Mouse (Mus musculus) retina, postnatal 1 day (tissue): ENCODE measurements around the gene Lnx2.
A peak's percentile ranks its signal among the peaks of the same experiment; 100 is the strongest.

Source experiments
- DNase-seq: peaks from one replicate; pipeline ENCODE4 v3.0.0-alpha.2; 2012

Gene Lnx2

DNA sequence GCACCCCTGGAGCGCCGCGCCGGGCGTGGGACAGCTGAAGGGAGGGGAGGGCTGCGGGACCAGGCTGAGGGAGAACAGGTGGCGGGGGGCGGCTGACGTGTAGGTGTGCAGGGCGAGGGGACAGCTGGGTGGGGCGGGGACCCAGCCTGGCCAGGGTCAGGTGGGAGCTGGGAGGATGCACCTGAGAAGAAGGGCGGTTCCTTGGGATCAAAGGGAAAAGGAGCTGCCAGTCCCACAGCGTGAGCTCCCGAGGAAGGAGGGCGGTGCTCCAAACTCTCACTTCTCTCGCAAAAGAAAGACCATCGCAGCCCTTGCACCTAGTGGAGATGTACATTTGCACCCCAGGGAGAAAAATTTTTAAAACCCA lies 396 bp upstream of the Lnx2 start, which contains the start of gene Polr1d:
Polr1d (plus strand) TSS at position 252 of the 367 bp plus-strand sequence.
- no peak for DNase-seq

DNA sequence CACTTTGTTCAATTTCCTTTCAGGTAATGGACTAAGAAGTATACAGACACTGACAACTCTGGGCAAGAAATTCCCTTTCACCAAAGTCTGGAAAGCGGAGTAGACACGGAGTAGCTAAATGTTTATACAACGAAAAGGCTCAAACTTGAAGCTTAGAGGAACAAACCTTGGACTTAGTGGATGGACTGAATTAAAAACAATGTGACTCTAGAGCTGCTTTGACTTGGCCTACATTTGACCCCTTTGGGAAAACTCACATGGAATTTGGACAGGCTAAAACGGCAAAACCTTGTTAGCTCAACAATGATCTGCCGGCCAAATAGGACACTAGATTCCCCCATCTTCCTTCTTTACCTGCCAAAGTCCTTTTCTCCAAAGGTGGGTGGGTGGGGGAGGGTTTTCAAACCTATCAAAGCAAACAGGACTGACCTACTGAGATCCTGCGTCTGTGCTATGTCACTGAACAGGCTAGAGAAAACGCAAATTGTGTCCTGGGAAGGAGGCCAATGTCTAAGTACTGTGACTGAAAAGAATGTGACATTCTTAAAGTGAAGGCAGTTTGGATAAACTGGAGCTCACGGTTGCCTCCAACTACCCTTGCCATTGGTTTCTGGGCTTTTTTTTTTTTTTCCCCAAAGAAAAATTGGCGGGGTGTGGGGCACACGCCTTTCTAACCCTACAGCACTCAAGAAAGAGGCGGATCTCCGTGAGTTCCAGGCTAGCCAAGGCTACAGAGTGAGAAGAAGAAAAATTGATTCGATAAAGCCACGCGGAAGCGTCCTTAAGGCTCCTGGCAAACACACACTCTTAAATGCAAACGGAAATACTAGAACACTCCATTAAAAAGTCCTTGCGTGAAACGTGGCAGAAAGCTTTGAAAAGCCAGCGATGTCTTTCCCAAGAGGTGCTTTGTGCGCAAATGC lies 1.0 kb downstream of the Lnx2 start:
- DNase-seq, result no peak

DNA sequence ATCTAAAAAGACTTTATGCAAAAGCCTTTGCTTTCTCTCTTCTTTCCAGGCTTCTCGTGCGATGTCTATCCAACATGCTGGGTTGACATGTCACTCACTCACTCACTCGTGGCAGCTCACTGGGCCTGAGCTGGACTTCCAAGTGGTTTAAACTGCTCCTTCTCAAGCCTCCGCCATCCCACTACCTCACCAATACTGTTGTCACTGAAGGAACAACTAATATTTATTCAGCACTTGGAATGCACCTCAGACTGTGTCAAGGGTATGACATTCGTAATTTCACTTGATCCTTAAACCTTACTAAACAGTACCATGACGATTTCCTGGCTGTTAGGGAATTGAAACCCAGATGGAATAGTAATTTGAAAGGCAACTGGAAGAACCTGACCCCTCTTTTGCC lies 2.6 kb downstream of the Lnx2 start:
- no peak for DNase-seq

DNA sequence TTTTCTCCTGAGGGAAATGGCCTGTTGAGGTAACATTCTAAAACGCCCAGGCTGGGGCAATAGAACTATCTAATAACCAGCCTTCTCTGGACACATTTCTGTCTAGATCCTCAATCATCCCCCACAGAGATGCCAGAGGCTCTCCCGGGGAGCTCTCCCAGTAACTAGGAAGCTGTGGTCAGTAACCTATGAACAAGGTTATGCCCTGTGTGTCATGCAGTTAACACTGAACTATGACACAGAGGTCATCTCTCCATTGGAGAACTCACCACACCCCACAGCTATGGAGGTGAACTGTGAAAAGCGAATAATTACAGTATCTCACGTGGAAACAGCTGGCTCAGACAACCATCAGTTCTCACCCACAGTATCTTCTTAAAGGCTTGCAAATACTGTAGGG lies 4.5 kb downstream of the Lnx2 start:
- no peak for DNase-seq

DNA sequence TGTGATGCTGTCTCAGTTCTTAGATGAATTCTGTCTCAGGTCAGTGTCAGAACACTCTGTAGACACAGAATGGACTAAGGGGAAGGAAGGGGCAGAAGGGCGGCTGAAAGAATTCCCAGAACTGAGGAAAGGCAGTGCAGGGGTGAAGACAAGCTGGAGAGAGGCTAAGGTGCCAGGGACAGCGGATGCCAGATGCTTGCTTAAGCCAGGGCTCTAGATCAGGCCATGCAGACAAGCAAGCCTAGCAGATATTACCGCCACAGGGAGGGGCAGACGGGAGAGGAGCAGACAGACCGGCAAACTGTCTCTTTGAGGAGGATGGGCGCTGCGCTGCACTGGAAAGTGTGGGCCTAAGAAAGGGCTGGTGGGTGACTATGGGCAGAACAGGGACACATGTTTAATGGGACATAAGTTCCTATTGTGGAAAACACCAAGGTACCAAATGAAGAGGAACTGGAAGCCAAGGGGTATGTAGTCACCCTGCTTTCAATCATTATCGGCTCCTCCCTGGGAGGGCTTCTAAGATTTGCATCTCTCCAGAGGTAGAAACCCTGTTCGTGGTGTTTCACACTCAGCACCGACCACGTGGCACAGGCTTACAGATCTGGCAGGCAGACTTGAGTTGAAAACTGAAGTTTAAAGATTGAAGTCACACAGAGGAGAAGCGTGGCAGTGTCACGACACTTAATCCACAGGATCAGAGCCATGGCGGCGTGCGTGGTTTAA lies 5.4 kb downstream of the Lnx2 start:
- no peak for DNase-seq

DNA sequence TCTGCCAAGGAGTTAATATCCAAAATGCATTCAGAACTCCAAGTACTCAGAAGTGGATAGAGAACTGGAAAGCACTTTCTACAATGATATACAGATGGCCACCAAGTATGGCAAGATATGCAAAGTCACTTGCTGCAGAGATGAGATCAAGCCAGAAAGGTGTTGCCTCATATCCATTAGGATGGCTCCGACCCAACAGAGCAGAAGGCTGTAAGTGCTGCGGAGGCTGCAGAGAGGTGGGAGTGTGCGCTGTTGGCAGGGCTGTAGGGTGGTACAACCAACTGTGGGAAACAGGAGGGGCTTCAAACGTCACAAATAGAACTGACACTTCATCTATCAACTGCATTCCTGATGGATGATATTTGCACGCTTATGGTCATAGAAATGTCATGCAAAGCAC lies 7.5 kb downstream of the Lnx2 start:
- no peak for DNase-seq

DNA sequence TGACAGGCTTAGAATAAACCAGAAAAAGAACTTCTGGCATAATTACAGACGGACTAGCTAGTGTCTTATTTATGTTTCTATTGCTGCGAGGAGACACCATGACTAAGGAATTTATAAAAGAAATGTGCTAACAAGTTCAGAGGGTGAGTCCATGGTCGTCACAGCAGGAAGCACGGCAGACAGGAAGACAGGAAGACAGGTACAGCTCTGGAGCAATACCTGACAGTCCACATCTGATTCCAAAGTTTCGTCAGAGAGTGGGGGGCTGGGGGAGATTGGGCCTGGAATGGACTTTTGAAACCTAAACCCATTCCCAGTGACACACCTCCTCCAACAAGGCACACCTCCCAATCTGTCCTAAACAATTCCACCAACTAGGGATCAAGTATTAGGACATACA lies 9.4 kb downstream of the Lnx2 start:
- no peak for DNase-seq

DNA sequence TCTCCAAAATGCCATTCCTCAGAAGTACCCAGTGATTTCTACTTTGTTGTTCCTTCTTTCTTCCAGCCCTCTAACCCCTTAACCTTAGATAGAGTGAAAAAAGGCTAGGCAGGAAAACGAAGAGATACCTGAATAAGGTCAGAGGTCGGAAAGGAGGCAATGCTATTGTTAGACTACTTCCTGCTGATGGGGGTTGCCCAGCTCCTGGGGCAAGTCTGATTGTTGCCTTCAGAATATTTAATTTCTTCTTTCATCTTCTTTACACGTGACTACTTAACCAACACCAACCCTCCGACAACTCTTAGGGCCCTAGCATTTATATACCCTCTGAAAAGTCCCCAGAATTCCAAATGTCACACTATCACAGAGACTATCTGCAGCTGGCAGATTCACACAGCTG lies 10.3 kb downstream of the Lnx2 start:
- no peak for DNase-seq

DNA sequence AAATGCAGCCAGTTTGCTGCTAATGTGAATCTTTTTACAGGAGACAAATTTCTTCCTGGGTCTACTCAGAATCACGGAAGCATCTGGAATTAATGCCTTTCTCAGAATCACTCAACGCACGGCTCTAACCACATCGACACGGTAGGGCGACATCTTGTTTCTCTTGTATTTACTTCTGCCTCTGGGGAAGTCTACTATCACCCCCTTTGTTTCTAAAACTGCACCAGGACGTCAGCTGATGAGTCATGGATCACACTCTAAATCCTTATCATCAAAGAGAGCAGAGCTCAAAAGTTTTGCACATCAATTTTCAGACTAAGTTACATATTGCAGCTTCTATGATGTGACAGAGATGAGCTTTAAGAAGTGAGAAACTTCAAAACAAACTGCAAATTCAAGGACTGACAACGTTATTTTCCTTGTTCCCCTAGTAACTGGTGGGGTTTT lies 13.1 kb downstream of the Lnx2 start:
- DNase-seq, result no peak

DNA sequence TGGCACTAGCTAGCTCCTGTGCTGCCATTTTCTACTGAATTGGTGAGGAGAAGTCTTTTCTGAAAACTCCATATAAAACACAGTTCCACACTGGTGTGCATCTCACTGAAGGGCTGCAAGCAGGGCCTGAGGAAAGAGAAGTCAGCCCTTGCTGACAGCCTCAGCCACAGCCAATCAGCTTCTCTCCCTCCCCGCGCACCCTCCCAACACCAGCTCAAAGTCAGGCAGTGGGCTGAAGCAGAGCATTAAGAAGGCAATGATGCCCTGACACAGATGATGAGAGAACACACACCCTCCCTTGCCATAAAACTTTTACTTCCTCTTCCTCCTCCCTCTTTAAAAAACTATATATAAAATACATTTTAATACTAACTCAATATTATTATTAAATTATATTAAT lies 16.4 kb downstream of the Lnx2 start:
- no peak for DNase-seq

DNA sequence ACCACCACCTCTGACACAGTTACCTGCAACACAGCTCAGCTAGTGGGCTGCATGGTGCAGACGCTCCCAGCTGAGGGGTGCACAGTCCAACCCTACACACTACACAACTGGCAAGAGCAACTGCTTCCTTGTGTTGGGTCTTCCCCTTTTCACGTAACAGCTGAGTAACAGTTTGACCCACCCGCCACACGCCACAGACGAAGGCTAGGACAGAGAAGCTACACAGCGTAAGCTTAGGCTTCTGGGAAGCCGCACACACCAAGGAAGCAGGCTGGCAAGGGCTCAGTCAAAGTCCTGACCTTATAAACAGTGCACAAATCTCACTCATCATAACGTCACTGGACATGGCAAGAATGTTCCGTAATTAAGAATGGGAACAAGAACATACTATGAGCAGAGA lies 17.1 kb downstream of the Lnx2 start:
- DNase-seq, result no peak

DNA sequence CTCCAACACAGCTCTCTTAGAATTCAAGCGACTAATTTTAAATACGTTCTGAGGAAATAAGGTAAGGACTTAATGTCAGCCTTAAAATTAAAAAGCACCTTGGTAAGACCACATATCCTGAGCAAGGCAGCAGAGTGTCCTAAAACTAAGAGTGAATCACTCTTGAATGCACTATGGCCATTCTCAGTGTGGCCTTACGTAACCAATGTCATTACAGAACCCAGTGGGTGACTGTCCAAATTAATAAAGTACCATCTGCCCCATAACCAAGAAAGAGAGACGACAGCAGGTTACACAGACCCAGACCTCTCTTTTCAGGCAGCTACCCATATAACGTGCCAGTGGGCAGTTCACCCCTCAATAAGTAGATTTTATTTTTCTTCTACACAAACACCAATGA lies 17.7 kb downstream of the Lnx2 start:
- DNase-seq, result no peak

DNA sequence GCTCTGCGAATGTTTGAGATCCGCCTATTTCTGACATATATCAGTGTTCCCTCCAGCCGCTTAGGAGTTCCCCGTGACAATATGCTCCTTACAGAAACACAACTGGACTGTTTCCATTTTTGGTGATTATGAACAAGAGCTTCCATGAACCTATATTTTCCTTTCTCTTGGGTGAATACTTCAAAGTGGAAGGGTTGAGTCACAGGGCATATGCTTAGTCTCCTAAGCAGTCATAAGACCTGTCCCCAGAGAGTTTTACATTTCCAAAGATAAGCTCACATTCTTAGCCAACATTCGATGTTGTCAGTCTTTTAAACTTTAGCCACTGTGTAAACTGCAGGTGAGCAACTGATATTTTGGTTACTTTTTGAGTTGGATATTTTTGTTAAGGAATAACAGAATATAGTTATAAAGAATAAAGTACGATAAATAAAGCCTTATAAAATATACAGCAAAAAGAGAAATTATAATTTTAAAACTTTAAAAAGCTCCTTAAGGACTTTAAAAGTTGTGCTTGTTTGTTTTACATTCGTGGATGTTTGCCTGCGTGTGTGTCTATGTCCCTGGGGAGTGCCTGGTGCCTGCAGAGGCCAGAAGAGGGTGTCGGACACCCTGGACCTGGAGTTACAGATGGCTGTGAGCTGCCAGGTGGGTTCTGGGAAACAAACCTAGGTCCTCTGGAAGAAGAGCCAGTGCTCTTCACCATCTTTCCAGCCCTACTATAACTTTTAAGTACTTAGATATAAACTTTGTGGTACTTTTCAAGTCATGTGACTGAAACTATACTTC lies 18.6 kb downstream of the Lnx2 start:
- DNase-seq, result no peak

DNA sequence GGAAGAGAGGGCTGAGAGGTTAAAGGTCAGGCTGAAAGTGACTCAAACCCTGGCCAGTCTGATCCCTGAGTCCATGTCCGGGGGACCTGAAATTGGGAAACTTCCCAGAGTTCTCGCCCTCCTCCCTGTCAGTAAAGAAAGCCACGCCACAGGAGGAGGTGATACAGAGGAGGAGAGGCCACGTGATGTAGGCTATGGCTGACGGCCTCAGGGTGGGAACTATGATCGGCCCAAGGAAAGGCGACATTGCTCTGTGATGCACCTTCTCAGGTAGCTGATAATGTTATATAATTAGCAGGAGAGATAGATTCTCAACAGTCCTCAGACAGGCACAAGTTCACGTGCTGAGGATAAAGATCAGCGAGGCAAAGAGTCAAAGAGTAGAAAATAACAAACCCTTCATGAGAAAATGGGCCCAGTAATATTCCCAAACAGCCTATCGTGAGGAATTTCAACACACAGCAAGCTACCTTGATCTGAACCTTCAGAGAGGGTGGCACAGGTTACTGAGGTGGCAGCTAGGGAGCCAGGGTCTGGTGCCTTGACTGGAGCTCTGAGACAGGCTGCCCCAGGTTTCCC lies 19.6 kb downstream of the Lnx2 start:
- DNase-seq, result no peak

DNA sequence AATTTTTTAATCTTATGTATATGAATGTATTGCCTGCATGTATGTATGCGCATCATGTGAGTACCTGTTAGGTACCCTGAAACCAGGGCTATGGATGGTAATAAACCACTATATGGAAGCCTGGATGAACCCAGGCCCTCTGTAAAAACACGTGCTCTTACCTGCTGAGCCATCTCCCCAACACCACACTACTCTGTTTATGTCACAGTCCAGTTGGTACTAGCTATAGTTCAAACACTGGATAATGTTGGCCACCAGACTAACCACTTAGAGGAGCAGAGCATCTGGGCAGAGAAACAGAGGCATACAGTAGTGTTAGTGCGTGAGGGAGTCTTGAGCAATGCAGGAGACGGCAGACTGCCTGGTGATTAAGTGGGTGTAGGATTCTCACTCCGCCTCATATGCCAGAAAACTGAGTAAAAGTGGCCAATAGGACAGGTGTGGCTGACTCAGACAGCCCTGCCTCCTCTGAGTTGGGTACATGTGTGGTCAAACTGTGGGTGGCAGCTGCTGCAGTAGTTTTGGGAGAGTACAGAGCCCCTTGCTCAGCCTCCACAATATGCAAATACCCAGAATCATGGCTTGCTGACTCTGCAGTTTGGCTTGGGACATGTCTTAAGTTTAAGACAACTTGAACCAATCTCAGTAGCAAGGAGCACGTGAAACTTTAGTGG lies 20.7 kb downstream of the Lnx2 start:
- no peak for DNase-seq

DNA sequence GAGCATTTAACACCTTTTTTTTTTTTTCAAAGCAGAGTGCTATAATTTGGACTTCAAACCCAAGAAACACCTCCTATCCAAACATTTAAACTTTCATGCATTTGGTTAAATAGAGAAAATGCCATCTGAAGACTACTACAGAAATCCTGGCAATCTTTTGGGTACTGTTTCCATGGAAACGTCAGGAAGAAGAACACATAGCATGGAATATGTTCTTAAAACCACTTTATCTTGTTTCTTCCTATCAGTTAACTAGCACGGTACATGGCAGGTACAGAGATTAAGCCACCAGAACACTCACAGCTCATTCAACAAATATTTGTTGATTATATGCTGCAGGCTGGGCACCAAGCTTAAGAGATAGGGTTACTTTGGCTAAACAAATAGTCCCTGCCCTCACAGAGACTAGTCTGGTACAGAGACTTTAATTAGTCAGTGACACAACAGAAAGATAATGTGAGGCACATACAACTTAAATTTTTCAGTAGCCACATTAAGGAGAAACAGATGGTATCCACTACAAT lies 21.6 kb downstream of the Lnx2 start:
- DNase-seq, result no peak

DNA sequence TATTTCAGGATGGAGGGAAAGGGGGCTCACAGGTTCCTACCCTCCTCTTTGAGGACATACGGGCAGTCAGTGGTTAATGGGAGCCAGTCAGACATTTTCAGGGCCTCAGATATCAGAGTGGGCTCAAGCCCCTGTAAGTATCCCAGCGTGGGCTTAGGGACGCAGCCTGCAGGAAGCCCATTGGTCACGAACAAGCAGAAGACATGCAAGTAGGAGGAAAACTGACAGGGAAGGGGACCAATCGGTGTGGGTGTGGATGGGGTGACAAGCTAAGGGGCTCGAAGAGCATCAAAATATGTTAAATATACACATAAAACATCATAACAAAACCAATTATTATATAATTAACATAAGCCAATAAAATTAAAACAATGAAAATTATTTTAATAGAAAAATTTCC lies 22.1 kb downstream of the Lnx2 start:
- no peak for DNase-seq

DNA sequence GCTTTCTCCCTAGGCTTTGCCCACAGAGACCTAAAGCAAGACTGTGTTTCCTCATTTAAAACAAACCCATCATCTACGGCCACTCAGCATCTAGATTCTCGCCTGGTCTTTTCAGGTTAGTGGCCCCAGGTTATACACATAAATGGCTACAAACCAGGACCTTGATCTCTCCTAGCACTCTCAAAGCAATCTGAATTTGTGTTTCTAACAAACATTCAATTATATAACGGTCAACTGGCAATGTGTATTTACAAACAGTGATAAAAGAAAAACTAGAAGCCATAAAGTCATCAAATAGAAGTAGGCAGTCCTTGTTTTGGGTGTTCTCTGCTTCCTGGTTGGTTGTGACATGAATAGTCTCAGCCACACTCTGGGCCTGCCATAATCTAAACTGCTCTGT lies 22.9 kb downstream of the Lnx2 start:
- DNase-seq, result no peak

DNA sequence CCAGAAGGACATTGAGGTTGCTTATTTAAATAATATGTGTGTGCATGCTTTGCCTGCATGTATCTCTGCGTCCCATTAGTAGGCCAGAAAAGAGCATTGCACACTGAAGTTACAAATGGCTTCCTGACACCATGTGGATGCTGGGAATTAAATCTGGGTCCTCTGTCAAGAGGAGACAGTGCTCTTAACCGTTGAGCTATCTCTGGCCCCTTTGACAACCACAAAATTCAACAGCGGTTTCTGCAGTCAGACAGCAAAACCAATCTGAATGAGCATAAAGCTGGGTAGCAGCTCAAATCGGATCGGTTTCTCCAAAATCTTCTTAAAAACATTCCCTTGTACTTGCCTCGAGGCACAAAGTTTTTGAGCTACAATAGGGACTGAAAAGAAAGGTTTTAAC lies 23.3 kb downstream of the Lnx2 start:
- no peak for DNase-seq

DNA sequence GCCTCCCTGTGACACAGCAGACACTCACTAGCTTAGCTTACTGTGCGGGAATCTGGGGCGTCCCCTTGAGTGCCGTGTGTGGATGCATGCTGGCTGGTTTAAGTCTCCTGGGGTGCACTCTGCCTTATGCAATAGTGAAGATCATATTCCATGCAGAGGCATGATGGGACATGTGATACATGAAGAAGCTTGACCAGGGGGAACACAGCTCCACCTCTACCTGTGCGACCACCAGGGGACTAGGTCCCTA lies 24.2 kb downstream of the Lnx2 start:
- peak; percentile 44 for DNase-seq

DNA sequence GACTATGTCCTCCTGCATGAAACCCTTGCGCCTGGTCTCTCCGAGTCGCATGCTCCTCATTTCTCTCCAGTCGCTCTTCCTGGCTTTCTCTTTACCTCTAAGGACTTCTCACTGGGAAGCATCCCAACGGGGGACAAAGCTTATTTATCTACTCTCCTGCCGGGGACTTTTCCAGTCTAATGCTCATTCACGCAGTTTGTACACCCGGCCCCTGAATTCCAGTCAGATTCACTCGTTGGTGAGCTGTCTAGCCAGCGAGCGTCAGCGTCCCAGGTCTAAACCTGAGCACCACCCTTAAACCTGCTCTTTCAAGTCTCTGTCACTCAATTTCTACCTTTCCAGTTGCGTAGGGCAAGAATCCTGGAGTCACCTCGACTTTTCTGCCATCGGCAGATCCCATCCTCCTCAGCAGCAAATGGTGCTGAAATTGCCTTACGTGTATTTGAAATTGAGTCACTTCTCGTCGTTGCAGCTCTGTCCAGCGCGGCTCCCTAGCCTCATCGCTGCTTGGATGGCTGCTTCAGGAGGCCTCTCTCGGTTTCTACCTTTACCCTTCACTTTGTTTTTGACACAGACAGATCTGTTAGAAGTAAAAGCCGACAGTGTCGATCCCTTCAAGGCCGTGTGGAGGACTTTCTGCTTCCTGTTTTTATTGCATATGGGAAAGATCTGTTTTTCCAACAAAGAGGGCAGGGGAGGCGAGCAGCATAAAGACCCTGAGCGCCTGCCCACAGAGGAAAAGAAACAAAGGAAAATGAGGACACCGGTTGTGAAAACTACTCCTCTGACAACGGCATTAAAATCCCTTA lies 24.7 kb downstream of the Lnx2 start:
- DNase-seq, result peak; percentile 48
